Mouse (Mus musculus) ovary, postnatal 10 days (tissue): ENCODE data around the gene Scgb1b17.
"Not testable (repeated sequence)": the region's sequence is repeated elsewhere in the genome, so short reads cannot be mapped to it uniquely, and the experiment has no call there.

Experiments used
- DNase-seq: peaks from one replicate; pipeline ENCODE4 v3.0.0; 2022; ENCODE audit warnings: low spot score

Gene Scgb1b17

DNA sequence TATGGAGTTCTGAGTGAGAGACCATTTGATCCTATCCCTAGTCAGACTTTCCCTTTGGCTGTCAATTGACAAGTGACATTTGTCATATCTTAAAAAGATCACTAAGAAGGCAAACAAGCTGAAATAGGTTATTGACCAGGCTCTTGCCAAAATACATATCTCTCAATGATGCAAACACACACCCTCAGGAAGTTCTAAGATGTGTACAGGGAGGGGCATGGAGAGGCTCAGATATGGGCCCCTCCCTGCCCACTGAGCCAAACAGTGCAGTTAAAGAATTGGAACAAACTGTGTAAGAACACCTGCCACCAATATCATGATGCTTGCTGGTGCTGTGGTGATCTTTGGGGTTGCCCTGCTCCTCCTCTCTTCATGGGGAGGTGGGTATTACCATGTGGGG is at the start of gene Scgb1b17:
TSS of gene Scgb1b17 (plus strand) at position 301 of the 400 bp plus-strand sequence.
- DNase-seq: not testable (repeated sequence)

GRCm38 (mm10) chr7:33056461-33056860 is 6.8 kb upstream of the Scgb1b17 start, which contains the start of gene Scgb2b17:
Gene Scgb2b17, minus strand, starts transcription at chr7:33056561.
- not testable (repeated sequence) for DNase-seq
